Mouse (Mus musculus) ES-E14 (cell line): ENCODE results near the gene Foxn4.

ENCODE experiments used
- CHD2 ChIP-seq: IDR thresholded peaks from 2 replicates; pipeline ENCODE4 v1.6.1; 2014; ENCODE audit warnings: mild to moderate bottlenecking, low read depth, low read length, inconsistent platforms
- HCFC1 ChIP-seq: IDR thresholded peaks from 2 replicates; pipeline ENCODE4 v1.6.1; 2012; ENCODE audit warnings: low read length, inconsistent platforms, borderline replicate concordance; ENCODE audit not compliant: insufficient read depth
- MAFK ChIP-seq: IDR thresholded peaks from 2 replicates; pipeline ENCODE4 v1.6.1; 2014; ENCODE audit warnings: mild to moderate bottlenecking, low read depth, low read length, inconsistent platforms; ENCODE audit not compliant: insufficient read depth
- ZC3H11A ChIP-seq: IDR thresholded peaks from 2 replicates; pipeline ENCODE4 v1.6.1; 2012; ENCODE audit warnings: low read depth, mild to moderate bottlenecking, inconsistent platforms, low read length, borderline replicate concordance
- ZNF384 ChIP-seq: IDR thresholded peaks from 2 replicates; pipeline ENCODE4 v1.6.1; 2012; ENCODE audit warnings: low read depth, low read length, inconsistent platforms

- TF ChIP-seq MAFK (no peak), CHD2 (no peak), ZC3H11A (no peak), ZNF384 (no peak), HCFC1 (no peak)
These were observed 14.8 kb upstream of the Foxn4 start for GRCm38 (mm10) chr5:114288396-114288795.
